Mouse (Mus musculus) thymus, postnatal 4 days (tissue): ENCODE data around the gene Mindy1.

Experiments used
- DNase-seq: peaks from one replicate; pipeline ENCODE4 v3.0.0; 2021

Gene Mindy1

DNA sequence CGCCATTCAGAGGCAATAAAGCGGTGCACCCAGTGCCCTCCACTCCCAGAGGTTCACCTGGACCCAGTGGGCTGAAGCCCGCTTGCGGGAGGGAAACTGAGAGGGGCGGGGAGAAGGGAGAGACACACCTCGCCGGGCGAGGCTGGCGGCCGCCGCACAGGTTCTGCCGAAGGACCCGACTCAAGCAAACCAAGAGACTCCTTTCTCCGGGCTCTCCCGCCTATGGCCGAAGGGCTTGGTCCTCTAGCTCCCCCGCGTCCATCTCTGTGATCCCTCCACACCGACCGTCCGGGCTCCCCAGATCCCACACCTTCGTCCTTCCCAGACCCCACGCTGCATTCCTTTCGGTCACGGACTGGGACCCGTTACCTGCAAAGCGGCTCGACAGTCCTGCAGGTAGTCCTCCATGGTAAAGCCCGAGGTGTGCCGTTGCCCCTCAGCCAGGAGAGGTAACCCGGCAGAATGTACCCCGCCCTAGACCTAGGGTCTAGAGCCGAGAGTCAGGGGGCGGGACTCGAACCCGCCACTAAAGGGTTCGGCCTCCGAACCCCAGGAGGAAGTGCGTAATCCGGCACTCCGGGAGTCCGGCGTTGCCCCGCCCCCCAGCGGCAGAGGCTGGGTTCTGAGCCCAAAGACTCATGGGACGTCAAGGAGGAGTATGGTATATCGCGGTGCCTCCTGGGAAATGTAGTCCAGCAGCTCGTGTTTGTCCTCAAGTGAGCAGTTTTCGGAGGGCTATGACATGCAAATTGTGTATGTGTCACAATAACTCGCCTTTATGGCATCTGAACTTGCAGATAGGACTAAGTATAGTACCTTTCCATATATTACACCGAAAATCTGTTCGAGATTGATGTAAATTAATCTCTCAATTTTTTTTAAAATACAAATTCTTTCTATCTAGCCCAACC lies at the start of gene Mindy1, which contains the start of gene Prune1:
Gene Mindy1 (plus strand): TSS at position 130 of the 911 bp plus-strand sequence.
Gene Prune1 (minus strand): TSS at position 861 of the 911 bp plus-strand sequence.
- peak; percentile 100 for DNase-seq

DNA sequence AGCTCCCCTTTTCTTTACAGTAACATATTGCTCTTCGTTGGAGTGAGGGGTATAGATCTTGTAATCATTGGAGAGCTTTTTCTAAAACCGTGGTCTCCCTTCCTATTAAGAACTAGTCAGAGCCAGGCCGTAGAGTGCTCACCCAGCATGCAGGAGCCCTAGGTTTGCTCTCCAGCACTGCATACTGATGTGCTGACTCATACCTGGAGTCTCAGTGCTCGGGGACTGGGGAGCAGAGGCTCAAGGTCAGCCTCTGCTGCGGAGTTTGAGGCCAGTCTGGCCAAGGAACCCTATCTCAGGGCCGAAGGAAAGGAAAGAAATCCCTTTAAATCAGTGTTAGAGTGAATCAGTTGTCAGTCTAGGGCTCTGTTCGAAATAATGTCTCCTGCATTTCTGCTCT lies 48.4 kb upstream of the Mindy1 start:
- DNase-seq: no peak

DNA sequence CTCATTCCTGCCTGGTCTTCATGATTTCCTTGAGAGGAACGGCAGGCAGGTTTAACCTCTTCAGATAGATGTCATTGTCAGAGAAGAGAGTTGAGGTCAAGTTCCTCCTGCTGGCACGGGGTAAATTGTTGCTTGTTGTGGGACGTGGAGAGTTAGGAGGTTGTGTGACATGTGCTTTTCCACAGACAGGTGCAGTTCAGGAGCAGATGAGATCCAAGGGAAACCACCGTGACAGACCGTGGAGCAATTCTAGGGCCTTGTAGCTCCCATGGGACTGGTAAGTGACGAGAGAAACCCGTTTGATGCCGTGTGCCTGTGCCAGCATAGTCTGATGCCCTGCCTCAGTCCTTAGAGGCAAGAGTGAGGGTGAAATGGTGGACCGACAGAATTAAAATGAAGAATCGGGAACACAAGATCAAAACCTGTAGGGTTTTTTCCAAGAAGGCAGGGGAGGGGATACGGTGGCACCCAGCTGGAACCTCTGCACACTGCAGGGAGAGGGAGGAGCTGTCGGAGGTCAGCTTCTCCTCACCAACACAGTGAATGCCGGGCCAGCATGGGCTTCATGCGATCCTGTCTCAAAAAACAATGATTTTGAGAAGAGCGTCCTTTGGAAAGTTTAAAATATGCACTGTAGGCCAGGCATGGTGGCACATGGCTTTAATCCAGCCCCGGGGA lies 47.7 kb upstream of the Mindy1 start:
- no peak for DNase-seq

DNA sequence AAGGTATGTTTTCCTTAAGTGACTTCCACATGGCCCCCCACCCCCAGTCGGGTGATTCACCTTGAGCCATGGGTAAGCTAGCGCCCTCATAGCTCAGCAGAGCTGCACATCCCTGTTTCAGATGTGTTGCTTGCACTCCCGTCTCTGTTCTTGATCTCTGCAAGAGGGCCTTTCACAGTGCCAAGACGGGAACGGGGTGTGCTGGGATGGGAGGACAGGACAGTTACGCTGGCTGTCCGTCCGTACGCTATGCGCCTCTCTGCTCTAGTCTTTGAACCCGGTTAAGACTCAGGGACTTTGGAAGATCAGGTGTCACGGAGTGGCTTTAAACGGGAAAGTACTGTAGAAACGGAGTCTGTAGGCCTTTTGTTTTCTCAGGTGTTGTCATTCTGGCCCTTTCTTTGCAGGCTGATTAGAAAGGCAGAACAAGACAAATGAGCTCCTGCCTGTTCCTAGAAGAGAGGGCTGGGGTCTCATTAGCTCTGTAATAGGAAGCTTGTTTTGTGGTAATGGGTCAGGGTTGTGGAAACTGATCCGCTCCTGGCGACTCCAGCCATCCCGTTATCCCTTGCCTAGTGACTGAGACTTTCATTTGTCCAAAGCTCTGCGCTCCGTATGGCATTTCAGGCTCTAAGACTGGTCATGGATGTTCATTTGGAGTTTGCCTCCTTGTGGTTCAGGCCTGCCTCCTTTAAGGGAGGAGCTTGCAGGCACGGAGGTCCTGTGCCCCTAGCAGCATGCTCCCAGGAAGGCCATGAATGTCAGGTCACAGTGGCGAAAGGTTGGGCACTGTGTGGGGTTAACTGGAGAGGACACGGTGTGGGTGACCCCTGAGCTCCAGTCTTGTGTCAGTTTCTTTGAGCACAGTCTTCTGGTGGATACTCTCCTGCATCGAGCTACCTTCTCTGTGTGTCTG lies 45.5 kb upstream of the Mindy1 start:
- no peak for DNase-seq

DNA sequence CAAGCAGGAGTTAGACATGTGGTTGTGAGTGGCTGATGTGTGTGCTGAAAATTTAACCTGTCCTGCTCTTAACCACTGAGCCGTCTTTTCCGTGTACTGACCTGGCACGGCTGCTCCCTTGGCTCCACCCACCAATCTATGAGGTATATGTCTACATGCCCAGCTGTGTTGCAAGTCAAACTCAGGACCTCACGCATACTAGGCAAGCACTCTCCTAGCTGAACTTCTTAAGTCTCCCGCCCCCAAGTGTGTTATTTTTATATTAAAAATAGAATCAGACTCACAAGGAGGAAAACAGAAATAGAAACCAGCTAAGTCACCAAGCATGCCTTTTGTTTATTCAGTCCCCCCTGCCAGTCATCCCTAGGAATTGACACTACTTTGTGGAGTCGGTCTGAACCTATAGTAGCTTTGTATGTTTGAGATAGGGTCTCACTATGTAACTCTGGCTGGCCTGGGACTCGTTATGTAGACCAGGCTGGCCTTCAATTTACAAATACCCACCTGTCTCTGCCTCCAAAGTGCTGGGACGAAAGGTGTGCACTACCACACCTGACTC lies 43.5 kb upstream of the Mindy1 start:
- no peak for DNase-seq

DNA sequence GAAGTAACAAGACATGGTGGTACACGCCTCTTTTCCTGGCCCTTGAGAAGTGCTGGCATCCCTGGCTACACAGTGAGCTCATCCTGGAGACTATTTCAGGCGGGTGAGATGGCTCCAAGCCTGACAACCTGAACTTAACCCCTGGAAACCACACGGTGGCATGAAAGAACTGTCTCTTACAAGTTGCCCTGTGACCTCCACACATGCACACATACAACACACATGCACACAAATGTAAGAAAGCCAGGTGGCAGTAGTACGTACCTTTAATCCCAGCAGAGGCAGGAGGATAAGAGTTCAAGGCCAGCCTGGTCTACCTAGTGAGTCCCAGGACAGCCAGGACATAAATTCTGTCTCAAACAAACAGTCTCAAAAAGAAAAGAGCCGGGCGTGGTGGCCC lies 42.1 kb upstream of the Mindy1 start:
- no peak for DNase-seq

DNA sequence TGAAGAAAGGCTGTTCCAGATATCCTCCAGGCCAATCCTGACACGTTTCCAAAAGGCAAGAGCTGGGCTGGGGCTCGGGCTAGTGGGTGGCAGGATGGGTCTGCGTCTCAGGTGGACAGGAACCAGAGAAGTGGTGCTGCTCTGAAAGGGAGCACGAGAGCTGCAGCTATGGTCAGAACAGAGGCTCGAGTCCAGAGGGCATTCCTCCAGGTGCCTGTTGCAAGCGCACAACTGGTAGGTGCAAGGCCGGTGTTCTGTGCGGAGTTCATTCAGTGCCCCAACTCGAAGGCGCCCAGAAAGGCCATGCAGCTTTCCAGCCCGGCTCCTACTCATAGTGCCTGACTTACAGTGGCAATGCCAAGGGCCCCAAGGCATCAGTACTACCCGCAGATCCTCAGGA lies 41.2 kb upstream of the Mindy1 start:
- no peak for DNase-seq

DNA sequence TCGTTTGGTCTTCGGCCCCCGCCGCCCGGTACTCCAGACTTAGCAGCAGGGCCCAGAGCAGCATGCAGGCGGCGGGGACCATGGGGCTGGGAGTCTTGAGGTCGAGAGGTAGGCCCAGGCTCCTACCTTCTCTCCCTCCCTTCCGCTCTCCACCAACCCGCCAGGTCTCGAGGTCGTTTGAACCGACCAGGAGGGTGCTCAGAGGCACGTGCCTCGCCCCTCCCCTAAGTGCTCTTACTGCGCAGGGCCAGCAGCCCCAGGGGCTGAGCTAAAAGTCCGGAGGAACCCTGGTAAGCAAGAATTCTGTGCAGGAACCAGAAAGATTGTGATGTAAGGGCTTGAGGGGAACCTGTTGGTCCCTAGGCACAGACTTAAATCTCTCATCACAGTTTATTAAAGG lies 40.2 kb upstream of the Mindy1 start:
- no peak for DNase-seq

DNA sequence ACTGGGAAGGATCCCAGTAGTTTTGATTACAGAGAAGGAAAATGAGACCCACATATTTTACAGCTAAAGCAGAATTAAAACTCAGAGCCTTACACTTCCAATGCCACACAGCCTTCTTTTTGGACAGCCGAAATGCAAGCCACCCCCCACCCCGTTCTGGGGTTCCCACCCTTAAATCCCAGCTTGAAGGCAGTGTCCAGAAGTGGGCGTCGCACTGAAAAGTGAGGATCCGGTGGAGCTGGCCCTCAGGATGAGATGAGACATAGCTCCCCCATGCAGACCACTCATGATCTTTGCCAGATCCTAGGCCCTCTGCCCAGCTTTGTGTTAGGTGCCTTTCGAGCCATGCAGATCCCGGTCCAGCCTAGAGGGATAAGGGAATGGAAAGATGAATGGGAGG lies 39.6 kb upstream of the Mindy1 start, which contains the start of gene Gm128:
Gene Gm128 (minus strand): TSS at position 101 of the 400 bp plus-strand sequence.
- no peak for DNase-seq

DNA sequence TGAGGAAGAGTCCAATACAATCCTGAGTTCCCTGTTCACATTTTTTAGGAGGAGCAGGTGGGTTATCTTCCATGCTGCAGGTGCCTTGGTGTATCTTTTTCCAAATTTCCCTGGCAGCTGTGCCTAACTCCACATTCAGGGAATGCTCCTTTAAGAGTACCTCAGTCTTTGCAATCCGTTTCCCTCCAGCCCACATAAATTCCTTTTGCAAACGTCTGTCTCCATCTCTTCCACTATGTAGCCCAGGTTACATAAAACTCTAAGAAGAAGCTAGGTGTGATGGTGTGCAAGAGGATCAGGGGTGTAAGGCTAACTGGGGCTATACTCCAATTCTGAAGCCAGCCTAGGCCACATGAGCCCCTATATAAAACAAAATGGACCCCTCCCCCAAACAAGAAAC lies 38.1 kb upstream of the Mindy1 start:
- no peak for DNase-seq

DNA sequence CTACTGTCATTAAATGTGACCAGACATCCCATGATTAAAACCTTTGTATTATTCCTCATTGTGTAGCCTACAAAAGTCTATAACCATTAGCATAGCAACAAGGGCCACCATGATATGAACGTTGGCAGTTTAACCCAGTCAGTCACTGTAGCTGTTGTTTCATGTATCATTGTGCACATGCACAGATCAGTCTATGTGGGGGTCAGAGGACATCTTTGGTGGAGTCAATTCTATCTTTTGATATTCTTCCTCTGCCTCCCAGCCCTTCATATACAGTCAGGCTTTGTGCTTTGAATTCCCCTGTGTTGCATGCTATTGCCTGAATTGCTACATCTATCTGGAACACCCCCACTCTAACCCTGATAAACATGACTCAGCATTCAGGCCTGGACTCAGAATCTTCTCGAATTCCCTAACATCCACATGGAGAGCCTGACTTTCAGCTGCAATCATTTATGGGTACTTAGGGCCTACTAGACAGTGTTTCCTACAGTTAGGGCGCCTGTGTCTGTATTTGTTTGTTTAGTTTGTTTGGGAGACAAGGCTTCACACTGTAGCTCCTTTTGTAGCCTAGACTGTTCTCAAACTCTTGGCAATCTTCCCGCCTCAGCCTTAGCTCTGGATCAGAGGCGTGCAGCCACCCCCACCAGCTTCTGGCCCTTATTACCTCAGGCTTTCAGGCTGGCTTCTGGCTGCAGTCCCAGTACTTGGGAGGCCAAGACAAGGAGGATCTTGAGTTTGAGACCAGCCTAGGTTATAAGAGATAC lies 34.5 kb upstream of the Mindy1 start:
- no peak for DNase-seq

DNA sequence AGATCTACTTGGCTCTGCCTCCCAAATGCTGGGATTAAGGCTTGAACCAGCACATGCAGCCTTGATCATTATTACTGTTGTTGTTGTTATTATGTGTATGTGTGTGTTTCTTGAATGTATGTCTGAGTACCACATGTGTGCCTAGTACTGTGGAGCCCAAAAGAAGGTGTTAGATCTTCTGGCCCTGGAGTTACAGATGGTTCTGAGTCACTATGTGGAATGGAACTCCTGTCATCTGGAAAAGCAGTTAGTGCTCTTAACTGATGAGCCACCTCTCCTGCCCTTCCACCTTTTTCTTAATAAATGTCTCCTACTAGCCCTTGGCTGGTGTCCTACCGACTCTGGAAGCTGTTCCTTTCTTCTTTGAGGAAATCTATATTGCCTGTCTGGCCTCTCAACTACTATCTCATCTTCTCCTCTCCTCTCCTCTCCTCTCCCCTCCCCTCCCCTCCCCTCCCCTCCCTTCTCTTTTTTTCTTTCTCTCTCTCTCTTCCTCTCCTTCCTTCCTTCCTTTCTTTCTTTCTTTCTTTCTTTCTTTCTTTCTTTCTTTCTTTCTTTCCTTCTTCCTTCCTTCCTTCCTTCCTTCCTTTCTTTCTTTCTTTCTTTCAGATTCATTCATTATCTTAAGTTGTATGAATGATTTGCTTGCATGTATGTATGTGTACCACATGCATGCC lies 33.3 kb upstream of the Mindy1 start:
- no peak for DNase-seq

DNA sequence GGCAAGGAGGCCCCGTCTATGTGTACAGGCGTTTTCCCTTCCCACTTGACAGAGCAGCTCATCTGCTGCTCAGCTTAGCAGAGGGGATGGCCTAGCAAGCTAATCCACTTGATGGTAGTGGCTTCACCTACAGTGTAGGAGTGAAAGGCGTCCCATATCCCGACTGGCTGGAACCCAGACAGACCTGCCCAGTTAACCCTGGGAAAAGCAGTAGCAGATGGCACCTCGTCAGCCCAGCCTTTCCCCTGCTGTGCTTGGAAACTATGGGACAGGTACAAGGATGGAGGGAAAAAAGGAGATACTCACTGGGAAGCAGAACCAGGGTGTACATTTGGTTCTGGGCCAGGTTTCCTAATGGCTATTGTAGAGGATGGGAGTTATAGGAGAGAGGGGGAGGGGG lies 30.8 kb upstream of the Mindy1 start:
- DNase-seq: no peak

DNA sequence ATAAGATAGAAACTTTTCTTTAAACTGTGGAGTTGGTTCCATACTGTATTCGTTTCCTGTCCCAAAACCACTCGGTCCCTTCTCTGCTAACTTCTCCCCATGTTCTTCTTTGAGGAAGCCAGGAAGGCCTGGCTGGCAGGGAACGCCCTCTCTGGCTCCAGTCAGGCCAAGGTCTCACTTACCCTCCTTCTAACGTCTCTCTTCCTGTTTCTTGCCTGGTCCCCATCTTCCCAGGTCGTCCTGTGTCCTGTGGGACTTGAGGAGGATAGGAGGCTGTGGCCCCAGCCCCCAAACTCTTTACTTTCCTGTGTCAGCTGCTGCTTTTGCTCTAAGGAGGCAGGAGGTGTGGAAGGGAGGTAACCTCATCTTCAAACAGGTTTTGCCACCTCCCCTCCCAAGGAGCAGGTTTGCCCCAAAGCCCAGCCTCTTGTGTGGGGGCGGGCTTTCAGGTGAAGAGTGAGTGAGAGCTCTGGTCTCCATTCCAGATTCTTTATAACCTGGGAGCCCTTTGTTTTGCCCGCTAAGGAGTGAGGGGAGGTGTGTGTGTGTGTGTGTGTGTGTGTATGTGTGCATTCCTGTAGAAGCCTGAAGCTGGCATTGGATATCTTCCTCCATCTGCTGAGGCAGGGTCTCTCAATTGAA lies 30.2 kb upstream of the Mindy1 start, which contains the start of gene Bnipl:
Gene Bnipl (minus strand): TSS at position 411 of the 642 bp plus-strand sequence.
- no peak for DNase-seq

DNA sequence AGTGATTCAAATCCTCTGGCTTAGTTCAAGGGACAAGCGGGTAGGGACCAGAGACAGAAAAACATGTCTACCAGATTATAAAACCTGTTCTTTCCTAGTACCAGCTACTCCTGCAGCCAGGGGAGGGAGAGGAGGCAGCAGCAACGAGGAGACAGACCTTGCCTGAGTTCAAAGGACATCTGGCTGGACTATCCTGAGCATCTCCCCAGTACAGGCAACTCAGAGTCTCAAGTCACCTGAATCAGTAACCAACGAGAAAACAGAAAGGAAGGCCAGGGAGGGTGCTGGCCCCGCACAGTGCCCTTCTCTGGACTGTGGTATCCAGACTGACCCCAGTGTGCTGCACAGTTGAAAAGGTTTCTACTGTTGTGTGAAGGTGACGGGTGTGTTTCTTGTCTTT lies 24.2 kb upstream of the Mindy1 start:
- DNase-seq: no peak

DNA sequence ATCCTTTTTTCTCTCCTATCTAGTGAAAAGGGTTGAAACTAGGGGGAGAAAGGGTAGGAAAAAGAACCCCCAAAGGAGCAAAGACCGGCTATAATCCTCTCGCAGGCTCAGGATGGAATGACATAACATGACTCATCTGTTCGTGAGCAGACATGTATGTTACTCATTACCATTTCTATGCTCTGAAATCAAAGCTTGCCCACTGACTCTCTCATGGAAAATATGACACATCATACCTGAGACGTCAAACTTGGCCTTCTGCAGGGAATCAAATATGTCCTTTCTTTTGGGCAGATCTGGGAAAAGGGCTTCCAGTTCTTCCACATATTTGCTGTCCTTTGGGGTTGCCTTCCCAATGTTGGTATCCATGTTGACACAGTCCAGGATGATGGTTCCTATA lies 19.2 kb upstream of the Mindy1 start:
- no peak for DNase-seq

DNA sequence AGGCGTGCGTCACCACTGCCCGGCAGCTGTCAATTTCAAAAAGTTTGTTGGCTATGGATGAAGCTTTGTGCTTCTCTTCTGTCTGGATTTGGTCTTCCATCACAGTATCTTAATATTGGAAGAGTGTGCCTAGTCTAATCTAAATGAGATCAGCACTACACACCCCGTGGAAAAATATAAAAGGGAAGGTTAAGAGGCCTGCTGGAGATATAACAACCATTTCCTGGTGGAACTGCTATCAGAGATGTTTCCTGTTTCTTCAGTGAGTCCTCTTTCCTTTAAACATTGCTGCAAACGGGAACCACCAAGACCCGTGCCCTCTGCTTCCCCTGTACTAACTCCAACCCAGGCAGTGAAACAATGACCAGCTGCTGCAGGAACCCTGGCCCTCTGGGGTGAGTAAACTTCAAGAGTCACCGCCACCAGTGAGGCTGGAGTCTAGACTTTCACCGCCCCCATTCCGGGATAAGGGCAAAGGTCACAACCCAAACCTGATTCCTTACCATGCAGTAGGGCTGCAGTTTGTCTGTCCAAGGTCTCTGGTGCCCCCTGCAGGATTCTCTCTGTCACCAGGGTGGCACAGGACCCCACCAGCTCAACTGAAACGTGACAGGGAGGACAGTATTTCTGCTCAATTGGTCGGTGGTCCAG lies 17.9 kb upstream of the Mindy1 start:
- peak; percentile 91 for DNase-seq

DNA sequence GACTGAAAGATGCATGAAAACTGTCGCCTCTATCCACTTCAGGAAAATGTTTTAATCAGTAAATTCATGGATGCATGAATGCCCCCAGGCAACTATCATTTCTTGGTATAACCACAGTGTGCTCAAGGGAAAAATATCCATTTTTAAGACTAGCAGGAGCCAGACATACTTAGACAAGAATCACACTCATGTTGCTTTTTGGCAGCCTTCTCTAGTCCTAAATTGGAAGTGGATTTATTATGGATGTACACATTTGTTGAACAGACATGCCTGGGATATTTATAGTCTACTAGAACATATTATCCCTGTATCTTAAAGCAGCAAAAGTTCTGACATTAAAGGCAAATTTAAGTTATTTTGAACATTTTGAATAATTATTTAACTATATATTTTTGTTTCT lies 16.4 kb upstream of the Mindy1 start:
- no peak for DNase-seq

DNA sequence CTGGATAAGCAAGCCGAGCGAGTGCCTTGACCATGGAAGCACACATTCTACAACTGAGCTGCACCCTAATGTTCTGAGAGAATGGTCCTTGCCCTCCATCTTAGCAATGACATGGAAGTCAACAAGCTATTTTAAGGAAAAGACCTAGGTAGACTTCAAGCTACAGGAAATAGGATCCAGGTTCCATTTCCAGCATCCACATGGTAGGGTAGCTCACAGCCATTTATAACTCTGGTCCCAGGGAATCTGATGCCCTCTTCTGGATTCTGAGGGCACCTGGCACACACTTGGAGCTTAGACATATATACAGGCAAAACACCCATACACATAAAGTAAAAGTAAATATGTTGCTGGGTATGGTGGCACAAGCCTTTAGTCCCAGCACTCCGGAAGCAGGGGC lies 15.1 kb upstream of the Mindy1 start:
- DNase-seq: no peak

DNA sequence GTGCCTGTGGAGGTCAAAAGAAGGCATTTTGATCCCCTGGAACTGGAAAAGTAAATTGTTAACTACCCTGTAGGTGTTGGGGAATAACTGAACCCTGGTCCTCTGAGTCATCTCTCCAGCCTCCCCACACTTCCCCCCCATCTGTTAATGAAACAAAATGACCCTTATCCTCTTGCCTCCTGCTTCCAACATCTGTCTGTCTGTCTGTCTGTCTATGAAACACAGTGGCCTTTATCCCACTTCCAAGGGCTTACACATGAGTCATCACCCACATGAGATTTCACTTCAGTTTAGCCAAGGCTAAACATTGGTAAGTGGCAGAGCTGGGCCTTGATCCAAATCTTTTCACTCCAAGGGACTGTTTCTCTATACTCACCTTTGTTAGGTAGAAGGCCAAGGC lies 13.3 kb upstream of the Mindy1 start:
- no peak for DNase-seq
